Mouse (Mus musculus): ENCODE measurements at regions not wholly inside any gene's neighbourhood (a gene's known extent, or its start where the extent isn't known, plus 50 kb on each side); places are given as distances from the start of the nearest gene placed in this dataset.
"Not testable (repeated sequence)": the region's sequence is repeated elsewhere in the genome, so short reads cannot be mapped to it uniquely, and the experiment has no call there.

DNA sequence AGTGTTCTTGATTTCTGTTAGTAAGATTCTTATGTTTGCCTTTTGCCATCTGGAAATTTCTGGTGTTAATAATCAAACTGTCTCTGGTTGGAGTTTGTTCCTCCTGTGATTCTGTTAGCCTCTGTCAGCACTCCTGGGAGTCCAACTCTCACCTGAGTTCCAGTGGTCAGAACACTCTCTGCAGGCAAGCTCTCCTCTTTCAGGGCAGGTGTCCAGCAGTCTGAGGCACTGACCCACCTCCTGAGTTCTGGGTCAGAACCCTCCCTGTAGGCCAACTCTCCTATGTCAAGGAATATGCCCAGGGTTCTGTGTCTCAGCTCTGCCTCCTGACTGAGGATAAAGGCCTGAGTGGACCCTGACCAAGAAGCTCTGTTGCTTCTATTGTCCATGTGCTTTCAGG is 184.6 kb downstream of the Ube2dnl2 start:
- not testable (repeated sequence) for TF ChIP-seq CTCF (conservative IDR thresholded peaks at IDR 0.05; ENCODE audit: insufficient read depth, insufficient read length, low read depth, low read length); POLR2A (IDR thresholded peaks at IDR 0.05; ENCODE audit: low read depth, low read length)

All from kidney, adult 2 months (tissue).